Mouse (Mus musculus): ENCODE data around the gene Opalin.

GRCm38 (mm10) chr19:41019164-41019675, 57.7 kb downstream of the Opalin start:
- TF ChIP-seq EP300 (IDR thresholded peaks at IDR 0.05) (no peak), CTCF (IDR thresholded peaks at IDR 0.05) (no peak)

All from lung, postnatal 0 days (tissue).